Mouse (Mus musculus) megakaryocyte, adult 5-6 weeks (primary cell): Measurements from ENCODE around the gene Get4. TPM values are rescaled to one million over a fixed set of nuclear protein-coding genes. Genes with fewer than 3 reads are reported as not detected.

Experiments used
- ATAC-seq: 2 replicates; pipeline ENCODE4 v1.8.0; 2016; ENCODE audit warnings: mild to moderate bottlenecking, inconsistent platforms; ENCODE audit not compliant: poor library complexity, severe bottlenecking
- total RNA-seq, 2 experiments: library from RNA; stranded (forward) in 1 of 2; stranded (reverse) in 1 of 2; fragments of 153-499, 151-499 nt in 1 of 2; fragments of 221-1000, 200-1000 nt in 1 of 2; gene quantifications; 2 replicates each; pipeline versions ENCODE4 v1.2.3 to v1.2.4; 2015 to 2017

Get4 gene
- total RNA-seq, 2 experiments from 2014 or later = 18.5 to 23.0 TPM

DNA sequence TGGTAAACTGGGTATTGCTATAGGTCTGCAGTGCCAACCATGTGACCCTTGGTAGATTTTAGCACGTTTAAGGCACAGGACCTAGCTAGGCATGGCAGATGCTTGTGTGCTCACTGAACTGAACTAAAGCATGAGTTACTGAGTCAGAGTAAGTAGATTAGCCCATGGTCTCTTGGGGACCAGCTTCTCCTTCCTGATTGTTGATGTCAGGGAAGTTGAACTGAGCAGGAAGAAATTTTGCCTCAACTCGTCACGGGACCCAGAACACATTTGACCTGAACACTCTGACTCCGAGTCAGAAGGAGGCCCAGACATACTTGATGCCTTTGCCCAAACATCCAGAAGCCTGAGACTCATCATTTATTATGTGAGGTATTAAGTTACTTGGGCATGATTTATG, 14.7 kb upstream of the Get4 start:
- ATAC-seq = no peak

- no peak for ATAC-seq
Measured at GRCm38 (mm10) chr5:139241022-139241761, 10.9 kb upstream of the Get4 start.

DNA sequence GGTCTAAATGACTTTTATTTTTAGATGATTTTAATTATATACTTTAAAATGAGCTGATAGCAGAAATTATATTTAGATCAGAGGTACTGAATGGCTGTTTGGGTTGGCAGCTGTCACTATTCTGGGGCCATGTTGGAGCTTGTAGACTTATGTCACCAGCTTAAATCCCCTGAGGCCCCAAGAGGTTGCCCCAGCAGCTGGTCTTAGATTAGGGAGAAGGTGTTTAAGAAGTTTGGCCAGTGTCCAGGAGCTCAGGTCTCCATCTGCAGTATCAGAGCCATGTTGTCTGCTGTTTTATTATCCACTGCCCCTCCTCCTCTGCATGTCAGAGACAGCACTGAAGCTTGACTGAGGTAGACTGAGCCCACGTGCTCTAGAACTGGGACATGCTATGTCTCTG, 8.7 kb upstream of the Get4 start:
- ATAC-seq = no peak

- ATAC-seq = no peak
Measured at GRCm38 (mm10) chr5:139247767-139248166, 4.4 kb upstream of the Get4 start.

- no peak for ATAC-seq
Measured at GRCm38 (mm10) chr5:139248846-139249245, 3.3 kb upstream of the Get4 start.

- ATAC-seq = no peak
Measured at GRCm38 (mm10) chr5:139251279-139251678, 845 bp upstream of the Get4 start.

- peak; percentile 6 for ATAC-seq
Measured at GRCm38 (mm10) chr5:139251736-139252080, 416 bp upstream of the Get4 start.

DNA sequence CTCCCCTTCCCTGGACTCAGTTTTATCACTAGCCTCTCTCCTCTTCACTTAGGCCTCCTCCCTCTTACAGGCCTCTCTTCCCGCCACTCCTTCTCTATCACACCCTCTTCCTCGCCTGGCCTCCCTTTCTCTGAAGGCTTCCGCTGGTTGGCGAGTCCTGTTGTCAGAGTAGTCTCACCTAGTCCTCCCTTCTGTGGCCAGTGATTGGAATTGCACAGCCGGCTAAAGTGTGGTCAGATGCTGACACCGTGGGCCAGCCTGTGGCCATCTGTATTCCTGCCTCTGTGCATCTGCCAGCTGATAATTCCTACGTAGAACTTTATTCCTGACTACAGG, 754 bp downstream of the Get4 start:
- ATAC-seq = peak; percentile 33

- peak; percentile 16 for ATAC-seq
Measured at GRCm38 (mm10) chr5:139253301-139253741, 1.2 kb downstream of the Get4 start.

- no peak for ATAC-seq
Measured at GRCm38 (mm10) chr5:139254938-139255337, 2.8 kb downstream of the Get4 start.

- ATAC-seq = no peak
Measured at GRCm38 (mm10) chr5:139255777-139256176, 3.7 kb downstream of the Get4 start.

- ATAC-seq = no peak
Measured at GRCm38 (mm10) chr5:139256211-139256765, 4.2 kb downstream of the Get4 start.

DNA sequence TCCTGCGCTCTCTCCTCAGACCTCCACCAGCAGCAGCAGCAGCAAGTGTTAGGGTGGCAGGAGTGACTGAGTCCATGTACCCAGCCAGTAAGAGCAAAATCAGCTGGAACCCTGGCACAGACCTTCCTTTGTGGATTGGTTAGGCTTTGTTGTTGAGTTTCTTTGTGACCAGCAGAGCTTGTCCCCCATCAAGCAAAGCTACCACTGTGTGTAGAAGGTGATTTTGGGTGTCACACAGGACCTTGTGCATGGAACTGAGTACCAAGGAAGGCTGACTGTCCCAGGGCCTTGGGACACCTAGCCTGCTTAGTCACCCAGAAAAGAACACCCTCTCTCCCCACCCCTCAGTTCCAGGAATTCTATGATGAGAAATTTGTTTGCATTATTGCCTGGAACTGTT, 5.1 kb downstream of the Get4 start:
- ATAC-seq = no peak

DNA sequence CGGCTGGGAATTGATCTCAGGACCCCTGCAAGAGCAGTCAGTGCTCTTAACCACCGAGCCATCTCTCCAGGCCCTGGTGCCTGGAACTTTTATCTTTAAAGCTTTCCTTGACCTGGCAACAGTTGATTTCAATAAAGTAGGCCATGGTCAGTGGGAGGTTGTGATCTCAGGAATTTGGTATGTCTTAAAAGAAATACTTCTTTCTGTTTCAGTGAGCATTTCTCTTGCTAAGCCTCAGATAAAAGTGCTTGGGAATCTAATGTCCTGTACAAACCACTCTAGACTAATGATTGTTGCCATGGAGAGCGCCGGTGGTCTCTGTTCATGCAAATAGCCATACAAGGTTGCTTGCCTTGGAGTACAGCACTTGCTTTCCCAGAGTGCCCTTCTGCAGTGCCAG, 5.7 kb downstream of the Get4 start:
- ATAC-seq = no peak

GRCm38 (mm10) chr5:139258371-139259035, 6.4 kb downstream of the Get4 start:
- ATAC-seq = no peak

DNA sequence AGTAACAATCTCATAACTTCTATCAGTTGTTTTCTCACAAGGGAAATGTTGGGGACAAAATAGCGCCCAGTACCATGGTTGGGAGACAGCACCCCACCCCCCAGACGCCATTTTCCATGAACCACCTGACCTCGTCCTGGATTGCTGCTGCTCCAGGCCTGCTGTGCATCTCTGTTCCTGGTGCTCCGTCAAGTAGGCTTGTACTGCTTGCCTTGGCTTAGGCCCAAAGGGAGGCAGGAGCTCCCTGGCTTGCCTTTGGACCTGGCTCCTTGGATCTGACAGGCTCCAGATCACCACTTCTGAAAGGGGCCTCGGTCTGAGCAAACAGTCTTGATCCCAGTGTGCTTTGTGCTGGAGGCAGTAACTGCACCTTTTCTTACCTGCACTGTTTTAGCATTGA, 7.7 kb downstream of the Get4 start:
- no peak for ATAC-seq

- ATAC-seq = no peak
Measured at GRCm38 (mm10) chr5:139261403-139261802, 9.3 kb downstream of the Get4 start.

DNA sequence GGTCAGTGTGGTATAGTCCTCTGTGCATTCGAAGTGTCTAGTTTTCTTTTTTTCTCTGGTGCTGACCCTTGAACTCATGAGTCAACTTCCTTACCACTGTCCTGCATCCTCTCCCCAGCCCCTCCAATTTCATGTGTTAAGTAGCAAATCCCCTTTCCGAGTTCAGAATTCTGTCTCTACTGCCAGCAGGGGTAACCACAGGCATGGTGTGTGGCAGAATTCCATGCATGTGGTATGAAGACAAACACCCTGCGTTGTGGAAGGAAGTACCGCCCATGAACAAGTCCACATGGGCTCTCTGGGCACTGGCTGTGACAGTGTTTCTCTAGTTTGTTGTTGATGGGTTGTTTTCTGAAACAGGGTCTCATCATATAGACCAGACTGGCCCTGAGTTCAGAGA, 15.5 kb downstream of the Get4 start:
- no peak for ATAC-seq

- ATAC-seq = no peak
Measured at GRCm38 (mm10) chr5:139270806-139271521, 18.8 kb downstream of the Get4 start.

DNA sequence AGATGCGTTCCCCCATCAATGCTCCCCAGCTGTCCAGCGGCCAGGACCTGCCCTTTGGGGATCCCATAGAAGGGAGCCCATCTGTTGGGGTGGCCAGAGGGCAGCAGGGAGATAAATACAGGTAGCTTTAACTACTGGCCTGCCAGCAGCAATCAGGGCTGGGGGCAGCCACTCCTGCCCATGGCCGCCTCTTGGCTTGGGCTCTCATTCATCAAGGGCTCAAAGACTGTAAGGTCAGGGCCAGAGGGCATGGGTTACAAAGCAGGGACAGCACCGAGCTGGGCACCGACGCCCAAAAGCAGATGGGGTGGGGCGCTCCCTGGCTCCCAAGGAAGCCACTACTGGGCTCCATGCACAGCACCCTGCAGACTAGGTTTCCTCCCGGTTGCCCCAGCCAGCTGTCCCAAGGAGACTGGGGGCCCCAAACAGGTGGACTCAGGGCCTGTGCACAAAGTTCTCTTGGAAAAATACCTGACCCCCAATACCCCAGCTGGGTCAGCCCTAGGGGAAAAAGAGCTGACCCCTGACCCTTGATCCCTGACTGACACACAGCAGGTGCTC, 19.9 kb downstream of the Get4 start:
- ATAC-seq = no peak

GRCm38 (mm10) chr5:139277287-139277686, 25.2 kb downstream of the Get4 start:
- no peak for ATAC-seq
